Mouse (Mus musculus) fibroblast of lung, adult 2 months (primary cell): ENCODE data around the gene Cep55.

Experiments used
- DNase-seq: peaks from one replicate; pipeline ENCODE4 v3.0.0-alpha.2; 2011; ENCODE audit warnings: low read depth

Gene Cep55

GRCm38 (mm10) chr19:38043281-38043981 lies 11.4 kb upstream of the Cep55 start, which contains the start of gene Myof:
TSS of gene Myof (minus strand) at chr19:38043577.
- peak; percentile 65 for DNase-seq

- no peak for DNase-seq
Measured at GRCm38 (mm10) chr19:38045198-38045597, 9.6 kb upstream of the Cep55 start.

GRCm38 (mm10) chr19:38049686-38050085 lies 5.1 kb upstream of the Cep55 start:
- DNase-seq = no peak

- peak; percentile 30 for DNase-seq
Measured at GRCm38 (mm10) chr19:38053227-38054041, 1.4 kb upstream of the Cep55 start.

GRCm38 (mm10) chr19:38054149-38054719 lies 577 bp upstream of the Cep55 start:
- DNase-seq = no peak

GRCm38 (mm10) chr19:38055798-38056197 lies 987 bp downstream of the Cep55 start:
- DNase-seq = no peak

- DNase-seq = no peak
Measured at GRCm38 (mm10) chr19:38056276-38056675, 1.5 kb downstream of the Cep55 start.

GRCm38 (mm10) chr19:38056931-38057330 lies 2.1 kb downstream of the Cep55 start:
- DNase-seq = no peak

- no peak for DNase-seq
Measured at GRCm38 (mm10) chr19:38063201-38063600, 8.4 kb downstream of the Cep55 start.

GRCm38 (mm10) chr19:38064051-38064450 lies 9.2 kb downstream of the Cep55 start:
- DNase-seq = no peak

- no peak for DNase-seq
Measured at GRCm38 (mm10) chr19:38073226-38073625, 18.4 kb downstream of the Cep55 start.

- no peak for DNase-seq
Measured at GRCm38 (mm10) chr19:38075051-38075450, 20.2 kb downstream of the Cep55 start.

GRCm38 (mm10) chr19:38076251-38076650 lies 21.4 kb downstream of the Cep55 start:
- DNase-seq = no peak

GRCm38 (mm10) chr19:38077851-38078540 lies 23.2 kb downstream of the Cep55 start:
- DNase-seq = no peak

- no peak for DNase-seq
Measured at GRCm38 (mm10) chr19:38081361-38081760, 26.6 kb downstream of the Cep55 start.

- DNase-seq = no peak
Measured at GRCm38 (mm10) chr19:38082931-38083525, 28.2 kb downstream of the Cep55 start.

GRCm38 (mm10) chr19:38085841-38086240 lies 31.0 kb downstream of the Cep55 start:
- DNase-seq = no peak

GRCm38 (mm10) chr19:38086948-38087551 lies 32.2 kb downstream of the Cep55 start:
- DNase-seq = peak; percentile 35

- DNase-seq = no peak
Measured at GRCm38 (mm10) chr19:38089358-38089757, 34.5 kb downstream of the Cep55 start.

- DNase-seq = no peak
Measured at GRCm38 (mm10) chr19:38091512-38091985, 36.7 kb downstream of the Cep55 start.

- no peak for DNase-seq
Measured at GRCm38 (mm10) chr19:38096231-38096630, 41.4 kb downstream of the Cep55 start.
